Mouse (Mus musculus) layer of hippocampus, postnatal 10 days (tissue): ENCODE data around the gene Hrasls. TPM values are rescaled to one million over a fixed set of nuclear protein-coding genes. Genes with fewer than 3 reads are reported as not detected.

Source experiments
- DNase-seq, 2 experiments: peaks; one replicate each; pipeline ENCODE4 v3.0.0; 2021; ENCODE audit warnings: low spot score in 2 of 2
- long read RNA-seq: library from polyadenylated mRNA; stranded (forward); transcript quantifications from one replicate; pipeline ENCODE4 v2.0.0, GENCODE M21; 2023
- total RNA-seq, 2 experiments: library from RNA; stranded (reverse); gene quantifications; 2 replicates each; pipeline ENCODE4 v1.2.3; 2021

Gene Hrasls
- total RNA-seq, result 1 to 10 TPM; 7.0 to 8.0 TPM
- long read RNA-seq, transcript Hrasls-201 (4 exons, 2,916 nt), result major isoform, 5 of 11 reads
- long read RNA-seq, partial matches to known transcripts, result 1 of 11 reads
- long read RNA-seq, other reads (novel, unspliced or antisense), result 2 of 11 reads

- DNase-seq, result peak; percentile 36 to 58
Measured at GRCm38 (mm10) chr16:29209605-29210411, at the start of gene Hrasls. Hrasls (plus strand) TSS chr16:29209695.

- DNase-seq, result no peak
Measured at GRCm38 (mm10) chr16:29162271-29162670, 47.2 kb upstream of the Hrasls start.

GRCm38 (mm10) chr16:29167051-29167450, 42.4 kb upstream of the Hrasls start:
- no peak for DNase-seq

GRCm38 (mm10) chr16:29171741-29172140, 37.8 kb upstream of the Hrasls start:
- DNase-seq, result no peak

GRCm38 (mm10) chr16:29173201-29173600, 36.3 kb upstream of the Hrasls start:
- DNase-seq, result no peak

GRCm38 (mm10) chr16:29174831-29175350, 34.6 kb upstream of the Hrasls start:
- DNase-seq, result no peak

- DNase-seq, result no peak
Measured at GRCm38 (mm10) chr16:29192911-29193310, 16.6 kb upstream of the Hrasls start.

GRCm38 (mm10) chr16:29193981-29194380, 15.5 kb upstream of the Hrasls start:
- DNase-seq, result no peak

GRCm38 (mm10) chr16:29195156-29195555, 14.3 kb upstream of the Hrasls start:
- DNase-seq, result no peak

GRCm38 (mm10) chr16:29198461-29198860, 11.0 kb upstream of the Hrasls start:
- DNase-seq, result peak in 1 of 2 experiments; percentile 40

- no peak for DNase-seq
Measured at GRCm38 (mm10) chr16:29201146-29201545, 8.3 kb upstream of the Hrasls start.

- peak; percentile 26 to 53 for DNase-seq
Measured at GRCm38 (mm10) chr16:29204875-29205274, 4.6 kb upstream of the Hrasls start.

- no peak for DNase-seq
Measured at GRCm38 (mm10) chr16:29205581-29205980, 3.9 kb upstream of the Hrasls start.

- no peak for DNase-seq
Measured at GRCm38 (mm10) chr16:29208841-29209240, 654 bp upstream of the Hrasls start.

GRCm38 (mm10) chr16:29216395-29217295, 7.2 kb downstream of the Hrasls start:
- peak in 1 of 2 experiments; percentile 24 for DNase-seq

GRCm38 (mm10) chr16:29235951-29236350, 26.5 kb downstream of the Hrasls start:
- DNase-seq, result no peak

- no peak for DNase-seq
Measured at GRCm38 (mm10) chr16:29254325-29254724, 44.8 kb downstream of the Hrasls start.
